Mouse (Mus musculus) liver, embryonic 11.5 days (tissue): ENCODE results near the gene Hnrnpa3. TPM values are rescaled to one million over a fixed set of nuclear protein-coding genes. Genes with fewer than 3 reads are reported as not detected.
A peak's percentile ranks its signal among the peaks of the same experiment; 100 is the strongest.

Source experiments
- ATAC-seq: fragments of 200-750 bp; cut with Nextera tagmentation; replicated peaks from 2 replicates; pipeline ENCODE4 v1.8.0; 2017; ENCODE audit warnings: moderate number of reproducible peaks, mild to moderate bottlenecking, moderate TSS enrichment, moderate library complexity; ENCODE audit not compliant: low FRiP score
- DNase-seq: peaks from one replicate; pipeline ENCODE4 v3.0.0-alpha.2; 2017; ENCODE audit warnings: low spot score
- H3K27ac ChIP-seq: fragments of 300-500 bp; sonication (generic); 2 replicates; pipeline ENCODE4 v1.5.1; 2014; ENCODE audit warnings: mild to moderate bottlenecking, low read depth, low read length, control low read depth
- H3K27me3 ChIP-seq: fragments of 300-500 bp; sonication (generic); replicated peaks from 2 replicates; pipeline ENCODE4 v1.6.1; 2014; ENCODE audit warnings: low read length, mixed read lengths; ENCODE audit not compliant: control insufficient read depth, insufficient read depth
- H3K36me3 ChIP-seq: fragments of 300-500 bp; sonication (generic); 2 replicates; pipeline ENCODE4 v1.6.1; 2014; ENCODE audit warnings: mild to moderate bottlenecking, low read length, moderate library complexity, mixed read lengths; ENCODE audit not compliant: control insufficient read depth, insufficient read depth
- H3K4me1 ChIP-seq: fragments of 300-500 bp; sonication (generic); replicated peaks from 2 replicates; pipeline ENCODE4 v1.6.1; 2014; ENCODE audit warnings: low read length, mixed read lengths; ENCODE audit not compliant: control insufficient read depth, insufficient read depth
- H3K4me2 ChIP-seq: fragments of 300-500 bp; sonication (generic); 2 replicates; pipeline ENCODE4 v1.6.1; 2014; ENCODE audit warnings: mild to moderate bottlenecking, control low read depth, moderate library complexity
- H3K4me3 ChIP-seq: fragments of 300-500 bp; sonication (generic); 2 replicates; pipeline ENCODE4 v1.5.1; 2014; ENCODE audit warnings: low read depth, low read length, control low read depth
- H3K9ac ChIP-seq: fragments of 300-500 bp; sonication (generic); 2 replicates; pipeline ENCODE4 v1.6.1; 2014; ENCODE audit warnings: low read depth, low read length, control low read depth
- H3K9me3 ChIP-seq: fragments of 300-500 bp; sonication (generic); 2 replicates; pipeline ENCODE4 v1.6.1; 2016; ENCODE audit warnings: low read length, inconsistent platforms, mixed read lengths; ENCODE audit not compliant: control insufficient read depth
- WGBS: fragments of 180-500 bp; shearing (Covaris S2); extraction: QIAGEN DNeasy Blood & Tissue Kit; methylation state at CpG from one replicate; pipeline ENCODE4 v1.1.7; 2014; 5-methylcytosine and 5-hydroxymethylcytosine counted together
- microRNA-seq: library from miRNA; unstranded; fragments of <30 nt; microRNA quantifications from one replicate; pipeline ENCODE4, GENCODE M21; 2017; ENCODE audit warnings: borderline number of aligned reads
- polyA plus RNA-seq: library from polyadenylated mRNA; unstranded; fragments of >200 nt; fragmentation: Nextera tagmentation; extraction: Ambion mirVana; gene quantifications from 2 replicates; pipeline ENCODE4 v1.2.1, GENCODE M21; 2014

The Hnrnpa3 gene
- polyA plus RNA-seq, 1 experiment from 2014 or later = 234 TPM

DNA sequence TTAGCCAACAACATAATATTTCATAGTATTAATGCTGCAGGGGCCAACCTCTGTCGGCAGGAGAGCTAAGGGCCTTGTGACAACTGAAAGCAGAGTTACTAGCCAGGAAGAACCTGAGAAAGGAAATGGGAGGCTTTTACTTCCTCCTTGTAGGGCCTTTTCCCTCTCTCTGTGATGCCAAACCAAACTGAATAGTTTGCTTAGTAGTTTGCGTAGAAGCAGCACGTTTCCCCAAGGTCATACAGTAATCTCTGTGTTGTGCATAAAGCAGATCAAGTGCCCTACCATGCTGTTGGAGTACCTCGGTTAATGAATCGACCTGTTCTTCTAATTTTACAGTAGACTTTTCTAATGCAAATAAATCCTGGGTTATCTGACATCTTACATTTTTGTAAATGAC is 47.4 kb downstream of the Hnrnpa3 start:
- Histone ChIP-seq H3K27me3 (no peaks in the 10 kb centered on the region), H3K36me3 (no peaks in the 10 kb centered on the region), H3K4me3 (no peak overlapping the region), H3K9ac (no peak overlapping the region; the same call in 1 of the 2 replicates), H3K9me3 (no peaks in the 10 kb centered on the region), H3K4me1 (peaks cover 25% of the 10 kb centered on the region), H3K27ac (peak overlapping the region; percentile 23; the same call in 1 of the 2 replicates), H3K4me2 (peak overlapping the region; percentile 67)
- WGBS = 64% methylated on average over 5 of the region's 5 CpGs
- DNase-seq = no peak
- ATAC-seq = no peak

DNA sequence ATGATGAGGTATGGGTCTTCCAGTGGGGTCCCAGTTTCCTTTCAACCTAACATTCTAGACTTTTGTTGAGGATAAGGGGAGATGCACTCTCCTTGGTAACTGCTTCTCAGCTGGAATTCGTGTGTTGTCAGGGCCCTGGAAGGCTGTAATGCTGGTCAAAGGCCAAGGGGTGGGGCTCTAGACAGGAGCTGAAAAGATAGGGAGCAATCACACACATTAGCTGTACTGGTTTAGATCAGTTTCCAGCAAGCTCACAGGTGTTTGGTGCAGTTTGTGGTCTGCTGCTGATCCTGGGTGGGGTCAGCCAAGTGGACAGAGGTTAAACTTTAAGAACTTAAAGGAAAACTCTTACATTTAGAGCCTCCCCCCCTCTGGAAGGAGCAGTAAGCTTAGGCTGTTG is 48.4 kb downstream of the Hnrnpa3 start:
- no peak overlapping the region for H3K27ac ChIP-seq
- H3K4me2 ChIP-seq = no peak overlapping the region
- no peak for ATAC-seq
- no peaks in the 10 kb centered on the region for H3K27me3 ChIP-seq
- no peak for DNase-seq
- no peaks in the 10 kb centered on the region for H3K36me3 ChIP-seq
- peaks cover 15% of the 10 kb centered on the region for H3K4me1 ChIP-seq
- H3K9ac ChIP-seq = no peak overlapping the region
- H3K9me3 ChIP-seq = no peaks in the 10 kb centered on the region
- H3K4me3 ChIP-seq = no peak overlapping the region
- WGBS = 3% methylated on average over 1 of the region's 1 CpGs

DNA sequence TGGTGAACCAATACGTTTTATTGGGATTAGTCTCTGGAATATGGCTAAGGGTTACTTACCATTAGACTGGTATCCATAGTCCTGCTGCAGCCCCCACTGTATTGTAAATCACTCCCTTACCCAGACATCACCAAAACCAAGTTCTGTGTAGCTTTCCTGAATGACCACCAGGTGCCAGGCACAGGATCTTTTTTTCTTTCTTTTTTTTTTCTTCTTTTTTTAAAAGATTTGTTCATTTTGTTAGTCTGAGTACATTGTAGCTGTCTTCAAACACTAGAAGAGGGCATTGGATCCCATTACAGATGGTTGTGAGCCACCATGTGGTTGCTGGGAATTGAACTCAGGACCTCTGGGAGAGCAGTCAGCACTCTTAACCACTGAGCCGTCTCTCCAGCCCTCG is 54.0 kb downstream of the Hnrnpa3 start:
- H3K4me2 ChIP-seq = no peak overlapping the region
- no peak overlapping the region for H3K4me3 ChIP-seq
- no peaks in the 10 kb centered on the region for H3K9me3 ChIP-seq
- DNase-seq (no peak), ATAC-seq (no peak)
- H3K4me1 ChIP-seq = peaks cover 8% of the 10 kb centered on the region; the same call in 1 of the 2 replicates
- H3K27me3 ChIP-seq = no peaks in the 10 kb centered on the region
- no peak overlapping the region for H3K27ac ChIP-seq
- 94% methylated on average over 3 of the region's 3 CpGs for WGBS
- no peak overlapping the region for H3K9ac ChIP-seq
- no peaks in the 10 kb centered on the region for H3K36me3 ChIP-seq

DNA sequence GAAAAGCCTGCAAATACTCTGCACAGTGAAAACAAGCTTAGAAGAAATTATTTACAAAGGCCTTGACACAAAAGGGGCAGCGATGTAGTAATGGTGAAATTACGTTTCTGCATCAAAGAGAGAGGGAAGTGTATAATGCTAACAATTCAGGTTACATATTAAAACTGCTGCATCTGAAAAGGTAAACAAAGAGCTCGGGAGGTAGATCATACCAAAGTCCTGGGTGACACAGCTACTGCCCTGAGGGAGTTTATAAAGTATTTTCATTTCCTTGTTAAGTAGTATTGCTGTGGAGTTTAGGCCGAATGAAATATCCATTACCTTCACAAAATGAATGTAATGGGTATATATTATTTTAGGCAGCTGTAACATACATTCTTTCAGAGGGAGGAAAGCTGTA is 55.7 kb downstream of the Hnrnpa3 start:
- H3K4me3 ChIP-seq = no peak overlapping the region
- H3K4me1 ChIP-seq = peaks cover 8% of the 10 kb centered on the region; the same call in 1 of the 2 replicates

DNA sequence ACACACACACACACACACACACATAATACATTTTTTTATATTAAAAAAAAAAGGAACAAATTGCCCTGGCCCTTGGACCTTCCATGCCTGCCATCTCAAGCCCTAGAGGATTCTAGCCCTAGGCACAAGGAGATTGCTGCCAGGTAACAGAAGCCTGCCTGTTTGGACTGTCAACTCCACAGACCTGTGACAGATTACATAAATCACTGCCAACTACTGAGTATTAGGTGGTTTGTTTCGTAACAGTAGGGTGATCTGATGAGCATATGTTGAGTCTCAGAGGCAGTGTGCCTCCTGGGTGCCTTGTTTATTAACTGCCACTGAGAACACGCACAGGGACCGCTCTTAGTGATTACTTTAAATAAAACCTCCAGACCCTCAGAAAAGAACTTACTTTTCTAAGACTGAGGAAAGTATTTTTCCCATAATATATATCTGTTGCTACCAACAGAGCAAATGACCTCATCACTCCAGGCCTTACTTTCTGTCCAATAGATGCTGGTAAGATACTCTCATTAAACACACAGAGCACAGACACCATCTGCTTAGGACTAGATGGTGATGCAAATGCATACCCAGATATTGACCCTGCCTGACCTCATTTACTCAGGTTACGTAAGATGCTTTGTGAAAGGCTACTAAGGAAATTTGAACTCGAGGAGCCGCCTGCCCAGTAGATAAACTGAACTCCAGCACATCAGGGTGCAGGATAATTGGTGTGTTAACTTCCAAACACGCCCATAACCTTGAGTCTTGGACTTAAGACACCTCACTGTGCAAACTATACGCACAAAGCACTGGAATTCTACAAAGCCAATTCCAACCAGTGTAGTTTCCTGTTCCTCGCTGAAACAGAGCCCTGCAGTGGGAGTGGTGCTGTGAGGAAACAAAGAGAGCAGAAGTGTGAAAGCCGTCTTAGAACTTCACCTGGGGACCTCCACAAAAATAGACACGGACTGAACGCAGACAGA is 57.3 kb downstream of the Hnrnpa3 start:
- H3K27me3 ChIP-seq = no peaks in the 10 kb centered on the region
- WGBS = 67% methylated on average over 12 of the region's 12 CpGs
- DNase-seq = no peak
- H3K4me3 ChIP-seq = no peak overlapping the region
- no peak overlapping the region for H3K9ac ChIP-seq
- H3K4me2 ChIP-seq = no peak overlapping the region
- H3K9me3 ChIP-seq = no peaks in the 10 kb centered on the region
- H3K27ac ChIP-seq = no peak overlapping the region
- no peaks in the 10 kb centered on the region for H3K36me3 ChIP-seq
- no peak for ATAC-seq
- peaks cover 8% of the 10 kb centered on the region; the same call in 1 of the 2 replicates for H3K4me1 ChIP-seq

More for the DNA sequence above, 55.7 kb downstream of the Hnrnpa3 start:
- ATAC-seq = no peak
- no peaks in the 10 kb centered on the region for H3K9me3 ChIP-seq
- no peak for DNase-seq
- H3K9ac ChIP-seq = no peak overlapping the region
- no peak overlapping the region for H3K27ac ChIP-seq
- no peaks in the 10 kb centered on the region for H3K36me3 ChIP-seq
- 73% methylated on average over 4 of the region's 4 CpGs for WGBS
- no peak overlapping the region for H3K4me2 ChIP-seq
- no peaks in the 10 kb centered on the region for H3K27me3 ChIP-seq

Small RNA genes within 50 kb of the gene (microRNA-seq; reads per million reads assigned to microRNA genes)
- not detected for gene Gm24574

Other genes starting within 250 kb of the Hnrnpa3 start
- 69.6 and 77.5 TPM in 2 replicates for gene Nfe2l2, start 45.4 kb downstream of the Hnrnpa3 start, polyA plus RNA-seq
- gene Agps, start 172.9 kb downstream of the Hnrnpa3 start, polyA plus RNA-seq = 38.2 and 40.0 TPM in 2 replicates